Mouse (Mus musculus): ENCODE measurements around the gene Ephb6. TPM values are rescaled to one million over a fixed set of nuclear protein-coding genes. Genes with fewer than 3 reads are reported as not detected.

Ephb6 gene
- polyA plus RNA-seq, 1 experiment: 277 TPM

DNA sequence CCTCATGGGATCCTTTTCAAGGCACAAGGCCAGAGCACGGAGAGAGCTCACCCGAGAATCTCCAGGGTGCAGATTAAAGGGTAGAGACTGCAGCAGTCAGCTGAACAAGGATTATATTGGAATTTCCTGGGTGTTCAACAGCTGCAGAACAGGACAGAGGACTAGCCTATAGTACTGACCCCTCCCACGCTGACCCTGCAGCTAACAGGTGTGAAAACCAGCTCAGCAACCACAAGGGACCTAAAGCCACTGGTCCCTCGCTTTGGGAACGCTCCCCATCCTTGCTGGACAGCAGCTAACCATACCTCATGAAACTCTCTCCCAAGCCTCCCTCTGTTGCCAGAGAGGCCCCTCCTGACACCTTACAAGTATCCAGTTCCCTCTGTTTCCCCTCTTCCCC, 2.4 kb downstream of the Ephb6 start:
- peak overlapping the region; percentile 19; the same call in 1 of the 2 replicates for H3K4me3 ChIP-seq (ENCODE audit: control insufficient read depth, insufficient read depth, low read length)

DNA sequence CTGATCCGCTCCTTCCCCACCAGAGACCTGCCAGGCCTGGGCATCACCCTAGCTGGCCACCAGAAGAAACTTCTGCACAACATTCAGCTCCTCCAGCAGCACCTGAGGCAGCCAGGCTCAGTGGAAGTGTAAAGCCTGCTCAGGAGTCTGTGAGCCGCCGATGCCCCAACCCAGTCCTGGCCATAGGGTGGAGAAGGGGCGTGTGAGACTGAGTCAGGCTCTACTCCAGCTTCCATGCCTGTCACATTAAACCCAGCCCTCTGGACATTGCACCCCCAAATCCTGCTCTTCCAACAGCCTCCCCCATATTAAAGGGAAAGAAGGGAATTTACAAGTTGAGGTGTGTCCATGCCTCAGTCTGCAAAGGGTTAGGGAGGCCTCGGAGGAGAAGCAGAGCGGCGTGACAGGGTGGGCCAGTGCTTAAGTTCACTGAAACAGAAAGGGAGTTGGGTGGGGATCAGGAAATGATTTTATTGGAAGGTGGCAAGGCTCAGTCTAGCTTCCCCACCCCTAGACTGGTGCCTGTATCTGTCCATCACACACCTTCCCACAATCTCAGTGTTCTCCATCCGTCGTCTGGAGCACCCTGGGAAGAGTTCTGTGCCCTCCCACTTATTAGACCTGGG, 15.0 kb downstream of the Ephb6 start:
- Histone ChIP-seq H3K4me3 (ENCODE audit: control insufficient read depth, insufficient read depth, low read length) (no peak overlapping the region), H3K27ac (ENCODE audit: control insufficient read depth, insufficient read depth, low read length) (no peak overlapping the region), H3K36me3 (ENCODE audit: control insufficient read depth, insufficient read depth, low read length) (peaks cover 53% of the 10 kb centered on the region), H3K4me1 (replicated peaks; ENCODE audit: control insufficient read depth, insufficient read depth, low read length) (no peaks in the 10 kb centered on the region), H3K27me3 (ENCODE audit: control insufficient read depth, insufficient read depth, low read length) (no peaks in the 10 kb centered on the region)
- 96% methylated on average over 9 of the region's 9 CpGs for WGBS
- TF ChIP-seq POLR2A (IDR thresholded peaks at IDR 0.05; ENCODE audit: control insufficient read depth, extremely low read depth, insufficient read depth, low read length, poor library complexity) (no peak), CTCF (IDR thresholded peaks at IDR 0.05; ENCODE audit: borderline replicate concordance, control insufficient read depth, extremely low read depth, insufficient read depth, low read length, poor library complexity) (no peak)
- no peak for DNase-seq

More for the DNA sequence above, 2.4 kb downstream of the Ephb6 start:
- Histone ChIP-seq H3K4me1 (replicated peaks; ENCODE audit: control insufficient read depth, insufficient read depth, low read length) (peaks cover 24% of the 10 kb centered on the region), H3K27ac (ENCODE audit: control insufficient read depth, insufficient read depth, low read length) (peak overlapping the region; percentile 24; the same call in 1 of the 2 replicates), H3K36me3 (ENCODE audit: control insufficient read depth, insufficient read depth, low read length) (peaks cover under 1% of the 10 kb centered on the region; the same call in 1 of the 2 replicates), H3K27me3 (ENCODE audit: control insufficient read depth, insufficient read depth, low read length) (no peaks in the 10 kb centered on the region)
- DNase-seq: no peak
- no peak for TF ChIP-seq POLR2A (IDR thresholded peaks at IDR 0.05; ENCODE audit: control insufficient read depth, extremely low read depth, insufficient read depth, low read length, poor library complexity)
- no peak for TF ChIP-seq CTCF (IDR thresholded peaks at IDR 0.05; ENCODE audit: borderline replicate concordance, control insufficient read depth, extremely low read depth, insufficient read depth, low read length, poor library complexity)
- WGBS: 95% methylated on average over 5 of the region's 5 CpGs

DNA sequence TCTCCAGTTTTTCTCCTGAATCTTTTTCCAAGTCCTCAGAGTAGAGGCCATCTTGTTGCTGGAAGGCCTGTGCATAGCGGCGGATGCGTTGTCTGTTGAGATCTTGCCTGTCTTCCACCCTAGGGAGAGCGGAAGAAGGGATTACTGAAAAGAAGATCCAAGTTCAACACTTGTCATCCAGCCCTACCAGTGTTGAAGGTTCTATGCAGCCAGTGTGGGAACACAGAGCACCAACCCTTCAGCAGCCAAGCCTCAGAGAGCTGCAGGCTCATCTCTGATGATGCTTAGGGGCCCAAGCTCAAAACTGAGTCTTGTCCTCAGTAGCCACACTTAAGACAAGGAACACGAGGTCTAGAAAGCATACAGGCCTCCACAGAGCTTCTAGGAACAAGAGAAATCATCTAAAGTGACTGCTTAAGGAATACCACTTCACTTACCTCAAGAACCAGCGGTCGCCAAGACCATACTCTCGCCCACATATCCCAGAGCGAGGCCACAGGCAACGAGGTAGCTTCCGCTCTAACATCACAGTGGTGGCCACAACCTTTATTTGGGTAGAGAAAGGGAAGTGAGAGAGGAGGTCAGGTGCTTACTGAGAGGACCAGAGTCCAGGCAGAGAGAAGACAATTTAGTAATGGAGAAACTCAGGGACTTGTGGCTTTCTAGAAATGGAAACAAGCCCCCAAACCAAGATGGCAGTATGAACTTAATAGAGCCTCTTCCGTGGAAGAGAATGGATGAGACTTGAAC, 16.1 kb downstream of the Ephb6 start:
- Histone ChIP-seq H3K36me3 (ENCODE audit: control insufficient read depth, insufficient read depth, low read length) (peaks cover 43% of the 10 kb centered on the region), H3K4me1 (replicated peaks; ENCODE audit: control insufficient read depth, insufficient read depth, low read length) (no peaks in the 10 kb centered on the region), H3K27ac (ENCODE audit: control insufficient read depth, insufficient read depth, low read length) (no peak overlapping the region), H3K4me3 (ENCODE audit: control insufficient read depth, insufficient read depth, low read length) (no peak overlapping the region), H3K27me3 (ENCODE audit: control insufficient read depth, insufficient read depth, low read length) (no peaks in the 10 kb centered on the region)
- no peak for DNase-seq
- WGBS: 65% methylated on average over 12 of the region's 12 CpGs
- TF ChIP-seq POLR2A (IDR thresholded peaks at IDR 0.05; ENCODE audit: control insufficient read depth, extremely low read depth, insufficient read depth, low read length, poor library complexity) (no peak), CTCF (IDR thresholded peaks at IDR 0.05; ENCODE audit: borderline replicate concordance, control insufficient read depth, extremely low read depth, insufficient read depth, low read length, poor library complexity) (no peak)

DNA sequence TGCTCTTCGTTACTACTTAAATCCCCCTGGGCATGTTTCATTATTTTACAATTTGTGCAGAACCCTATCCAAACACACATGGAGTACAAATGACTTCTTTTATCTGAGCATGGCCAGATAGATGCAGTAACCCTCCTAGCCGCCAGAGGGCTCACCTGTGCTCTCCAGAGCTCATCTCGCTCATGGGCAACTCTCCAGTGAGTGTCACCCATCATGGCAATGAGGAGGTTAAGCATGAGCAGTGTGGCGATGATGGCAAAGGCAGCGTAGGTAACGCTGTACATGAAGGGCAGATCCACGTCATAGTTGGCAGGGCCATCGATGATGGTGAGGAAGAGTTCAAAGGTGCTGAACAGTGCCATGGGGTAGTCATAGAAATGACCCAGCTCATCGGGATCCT, 17.4 kb downstream of the Ephb6 start:
- DNase-seq: peak; percentile 63
- peaks cover 31% of the 10 kb centered on the region for H3K36me3 ChIP-seq (ENCODE audit: control insufficient read depth, insufficient read depth, low read length)
- no peak overlapping the region for H3K27ac ChIP-seq (ENCODE audit: control insufficient read depth, insufficient read depth, low read length)
- no peak overlapping the region for H3K4me3 ChIP-seq (ENCODE audit: control insufficient read depth, insufficient read depth, low read length)
- no peak for TF ChIP-seq POLR2A (IDR thresholded peaks at IDR 0.05; ENCODE audit: control insufficient read depth, extremely low read depth, insufficient read depth, low read length, poor library complexity)
- peak; percentile 66; the same call in 1 of the 2 replicates for TF ChIP-seq CTCF (IDR thresholded peaks at IDR 0.05; ENCODE audit: borderline replicate concordance, control insufficient read depth, extremely low read depth, insufficient read depth, low read length, poor library complexity)
- H3K4me1 ChIP-seq (replicated peaks; ENCODE audit: control insufficient read depth, insufficient read depth, low read length): no peaks in the 10 kb centered on the region
- no peaks in the 10 kb centered on the region for H3K27me3 ChIP-seq (ENCODE audit: control insufficient read depth, insufficient read depth, low read length)
- WGBS: 83% methylated on average over 9 of the region's 9 CpGs

DNA sequence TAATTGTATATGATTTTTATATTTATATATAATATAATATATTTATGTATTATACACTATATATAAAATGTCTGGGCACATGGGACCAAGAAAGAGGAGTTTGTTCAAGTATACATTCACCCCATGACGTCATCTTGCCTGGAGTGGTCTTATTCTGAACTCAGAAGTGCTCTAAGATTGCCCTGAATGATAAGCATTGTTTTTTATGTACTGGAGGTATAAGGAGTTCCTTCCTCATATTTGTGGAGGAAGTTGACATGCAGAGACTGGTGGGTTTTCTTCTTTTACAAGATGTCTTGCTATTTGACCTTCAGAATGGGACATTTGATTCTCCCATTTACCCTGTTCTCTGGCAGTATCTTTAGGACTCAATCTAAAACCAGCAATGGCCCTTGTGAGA, 22.9 kb downstream of the Ephb6 start:
- Histone ChIP-seq H3K36me3 (ENCODE audit: control insufficient read depth, insufficient read depth, low read length) (no peaks in the 10 kb centered on the region), H3K27ac (ENCODE audit: control insufficient read depth, insufficient read depth, low read length) (no peak overlapping the region), H3K27me3 (ENCODE audit: control insufficient read depth, insufficient read depth, low read length) (no peaks in the 10 kb centered on the region), H3K4me1 (replicated peaks; ENCODE audit: control insufficient read depth, insufficient read depth, low read length) (no peaks in the 10 kb centered on the region), H3K4me3 (ENCODE audit: control insufficient read depth, insufficient read depth, low read length) (no peak overlapping the region)
- 24% methylated on average over 1 of the region's 1 CpGs for WGBS
- TF ChIP-seq CTCF (IDR thresholded peaks at IDR 0.05; ENCODE audit: borderline replicate concordance, control insufficient read depth, extremely low read depth, insufficient read depth, low read length, poor library complexity): no peak
- TF ChIP-seq POLR2A (IDR thresholded peaks at IDR 0.05; ENCODE audit: control insufficient read depth, extremely low read depth, insufficient read depth, low read length, poor library complexity): no peak
- no peak for DNase-seq

DNA sequence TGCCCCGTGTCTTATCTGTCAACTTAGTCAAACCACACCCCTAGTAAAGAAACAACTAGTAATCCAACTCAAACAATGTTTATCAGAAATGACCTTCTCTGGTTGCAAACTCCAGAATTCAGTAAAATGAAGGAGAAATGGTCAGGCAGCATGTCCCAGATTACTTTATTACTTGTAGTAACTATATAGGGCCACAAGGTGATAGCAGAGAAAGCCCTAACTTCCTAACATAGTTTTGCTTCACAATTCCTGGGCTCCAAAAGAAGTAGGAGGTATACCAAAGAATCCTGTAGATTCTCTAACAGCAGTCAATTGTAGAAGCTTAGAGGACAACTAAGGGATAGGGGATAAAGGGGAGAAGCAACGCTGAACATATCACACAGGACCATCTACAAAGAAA, 25.5 kb downstream of the Ephb6 start:
- H3K27ac ChIP-seq (ENCODE audit: control insufficient read depth, insufficient read depth, low read length): no peak overlapping the region
- TF ChIP-seq CTCF (IDR thresholded peaks at IDR 0.05; ENCODE audit: borderline replicate concordance, control insufficient read depth, extremely low read depth, insufficient read depth, low read length, poor library complexity): no peak
- WGBS: 84% methylated on average over 2 of the region's 2 CpGs

More for the DNA sequence above, 25.5 kb downstream of the Ephb6 start:
- DNase-seq: no peak
- Histone ChIP-seq H3K4me1 (replicated peaks; ENCODE audit: control insufficient read depth, insufficient read depth, low read length) (no peaks in the 10 kb centered on the region), H3K4me3 (ENCODE audit: control insufficient read depth, insufficient read depth, low read length) (no peak overlapping the region), H3K36me3 (ENCODE audit: control insufficient read depth, insufficient read depth, low read length) (no peaks in the 10 kb centered on the region), H3K27me3 (ENCODE audit: control insufficient read depth, insufficient read depth, low read length) (no peaks in the 10 kb centered on the region)
